Mouse (Mus musculus): ENCODE results near the gene Phospho1. TPM values are rescaled to one million over a fixed set of nuclear protein-coding genes. Genes with fewer than 3 reads are reported as not detected.

The Phospho1 gene
- polyA plus RNA-seq (2015; fragmentation: Nextera tagmentation; extraction: Ambion mirVana), result 0.43 and 0.51 TPM in 2 replicates

DNA sequence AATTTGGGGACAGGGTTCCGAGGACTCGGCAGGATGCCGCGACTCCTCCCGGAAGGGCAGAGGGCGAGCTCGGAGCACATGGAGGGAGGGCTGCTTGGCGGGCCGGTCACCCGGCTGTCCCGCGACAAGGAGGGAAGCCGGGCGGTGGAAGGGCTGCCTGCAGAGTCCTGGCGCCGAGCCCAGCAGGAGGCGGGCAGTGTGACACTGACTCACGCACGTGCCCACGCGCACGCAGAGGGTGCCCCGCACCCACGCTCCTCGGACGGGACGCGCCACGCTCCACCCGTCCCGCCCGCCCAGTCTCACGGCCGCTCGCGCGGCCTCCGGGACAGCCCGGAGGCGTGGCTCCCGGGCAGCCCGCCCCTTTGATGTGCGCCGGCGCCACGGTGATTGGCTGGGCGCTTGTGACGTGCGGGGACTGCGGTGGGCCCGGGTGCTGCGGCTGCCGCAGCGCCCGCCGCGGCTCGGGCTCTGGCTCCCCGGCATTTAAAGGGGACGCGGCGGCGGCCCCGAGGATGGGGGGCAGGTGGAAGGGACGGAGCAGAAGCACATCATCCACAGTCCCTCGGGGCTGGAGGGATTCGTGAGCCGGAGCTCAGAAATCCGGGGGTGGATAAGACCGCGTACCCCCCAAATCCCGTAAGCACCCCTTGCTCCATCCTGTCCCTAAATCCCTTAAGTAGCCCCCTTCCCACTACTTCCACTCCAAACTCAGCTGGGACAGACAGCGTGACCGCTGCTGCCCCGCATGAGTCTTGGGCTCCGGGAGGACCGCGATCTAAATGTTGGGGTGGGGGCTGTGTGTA is at the start of gene Phospho1:
Gene Phospho1, plus strand, starts transcription at position 429 of the 806 bp plus-strand sequence.
- under 1% methylated on average over 76 of the region's 78 CpGs for WGBS
- no peaks in the 10 kb centered on the region for H3K36me3 ChIP-seq (ENCODE audit: control insufficient read depth, insufficient read depth, low read length)
- H3K9ac ChIP-seq (ENCODE audit: low read depth, low read length), result peak within 1 kb of the TSS; percentile 77
- H3K27ac ChIP-seq (ENCODE audit: low read length), result no peak within 1 kb of the TSS
- ATAC-seq, result peak; percentile 95
- no peaks in the 10 kb centered on the region for H3K9me3 ChIP-seq (ENCODE audit: control insufficient read depth, low read length)
- peak within 1 kb of the TSS; percentile 99 for H3K4me2 ChIP-seq (ENCODE audit: low read depth, low read length)
- no peaks in the 10 kb centered on the region for H3K4me1 ChIP-seq (ENCODE audit: control insufficient read depth, insufficient read depth, low read length)
- peaks cover 11% of the 10 kb centered on the region; the same call in 1 of the 2 replicates for H3K27me3 ChIP-seq (replicated peaks; ENCODE audit: control insufficient read depth, insufficient read depth, low read length)
- H3K4me3 ChIP-seq (ENCODE audit: low read length), result peak within 1 kb of the TSS; percentile 68

DNA sequence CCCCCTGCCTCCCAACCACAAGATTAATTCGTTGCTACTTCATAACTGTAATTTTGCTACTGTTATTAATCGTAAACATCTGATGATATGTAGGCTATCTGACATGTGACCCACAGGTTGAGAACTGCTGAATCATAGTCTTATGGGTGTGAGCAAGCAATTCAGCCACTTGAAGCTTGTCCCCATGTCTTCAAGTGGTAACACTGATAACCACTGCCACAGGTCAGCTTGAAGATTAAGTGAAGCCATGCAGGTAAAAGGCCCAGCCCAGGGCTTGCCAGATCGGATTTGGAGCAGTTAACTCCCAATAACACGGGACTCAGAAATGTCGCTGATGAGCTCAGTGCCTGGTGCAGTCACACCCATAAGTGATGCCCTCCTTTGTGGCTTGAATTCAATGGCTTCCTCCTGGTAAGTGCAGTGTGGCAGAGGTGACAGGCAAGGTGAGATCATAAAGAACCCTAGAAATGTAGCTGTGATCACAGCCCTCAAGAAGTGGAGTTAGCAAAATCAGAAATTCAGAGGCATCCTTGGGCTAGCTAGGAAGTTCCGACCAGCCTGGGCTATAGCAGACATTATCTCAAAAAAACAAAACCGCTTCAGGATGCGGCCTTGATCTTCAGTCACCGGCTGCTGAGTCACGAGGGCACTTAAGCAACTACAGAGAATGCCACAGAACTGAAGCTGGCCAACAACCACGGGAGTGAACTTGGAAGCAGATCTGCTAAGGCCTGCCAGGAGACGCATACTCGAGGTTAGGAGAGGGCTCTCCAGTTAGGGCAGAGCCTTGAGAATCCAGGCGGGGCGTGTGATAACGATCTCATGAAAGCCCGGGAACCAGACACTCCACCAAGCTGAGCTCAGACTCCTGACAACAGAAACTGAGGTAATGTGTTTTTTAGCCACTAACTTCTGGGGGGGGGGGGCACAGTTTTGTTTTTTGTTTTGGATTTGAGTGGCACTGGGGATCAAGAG is 46.7 kb upstream of the Phospho1 start:
- no peaks in the 10 kb centered on the region for H3K27me3 ChIP-seq (replicated peaks; ENCODE audit: control insufficient read depth, insufficient read depth, low read length)
- H3K4me2 ChIP-seq (ENCODE audit: low read depth, low read length), result no peak overlapping the region
- no peak overlapping the region for H3K27ac ChIP-seq (ENCODE audit: low read length)
- no peak overlapping the region for H3K9ac ChIP-seq (ENCODE audit: low read depth, low read length)
- peak; percentile 74 for ATAC-seq
- peaks cover 3% of the 10 kb centered on the region; the same call in 1 of the 2 replicates for H3K4me1 ChIP-seq (ENCODE audit: control insufficient read depth, insufficient read depth, low read length)
- 55% methylated on average over 17 of the region's 17 CpGs for whole genome bisulfite sequencing
- H3K36me3 ChIP-seq (ENCODE audit: control insufficient read depth, insufficient read depth, low read length), result no peaks in the 10 kb centered on the region
- H3K9me3 ChIP-seq (ENCODE audit: control insufficient read depth, low read length), result no peaks in the 10 kb centered on the region
- no peak overlapping the region for H3K4me3 ChIP-seq (ENCODE audit: low read length)

GRCm38 (mm10) chr11:95778831-95779251 is 45.5 kb upstream of the Phospho1 start:
- no peaks in the 10 kb centered on the region for H3K27me3 ChIP-seq (replicated peaks; ENCODE audit: control insufficient read depth, insufficient read depth, low read length)
- 83% methylated on average over 4 of the region's 4 CpGs for WGBS

GRCm38 (mm10) chr11:95779366-95779765 is 44.9 kb upstream of the Phospho1 start:
- no peak overlapping the region for H3K4me2 ChIP-seq (ENCODE audit: low read depth, low read length)
- peaks cover 3% of the 10 kb centered on the region; the same call in 1 of the 2 replicates for H3K4me1 ChIP-seq (ENCODE audit: control insufficient read depth, insufficient read depth, low read length)
- ATAC-seq, result no peak
- H3K9me3 ChIP-seq (ENCODE audit: control insufficient read depth, low read length), result no peaks in the 10 kb centered on the region
- H3K27me3 ChIP-seq (replicated peaks; ENCODE audit: control insufficient read depth, insufficient read depth, low read length), result no peaks in the 10 kb centered on the region
- 83% methylated on average over 4 of the region's 4 CpGs for WGBS
- no peak overlapping the region for H3K27ac ChIP-seq (ENCODE audit: low read length)
- H3K4me3 ChIP-seq (ENCODE audit: low read length), result no peak overlapping the region
- no peak overlapping the region for H3K9ac ChIP-seq (ENCODE audit: low read depth, low read length)
- no peaks in the 10 kb centered on the region for H3K36me3 ChIP-seq (ENCODE audit: control insufficient read depth, insufficient read depth, low read length)

More at GRCm38 (mm10) chr11:95778831-95779251, 45.5 kb upstream of the Phospho1 start:
- Histone ChIP-seq H3K9me3 (ENCODE audit: control insufficient read depth, low read length) (no peaks in the 10 kb centered on the region), H3K4me1 (ENCODE audit: control insufficient read depth, insufficient read depth, low read length) (peaks cover 3% of the 10 kb centered on the region; the same call in 1 of the 2 replicates), H3K36me3 (ENCODE audit: control insufficient read depth, insufficient read depth, low read length) (no peaks in the 10 kb centered on the region), H3K27ac (ENCODE audit: low read length) (no peak overlapping the region), H3K4me2 (ENCODE audit: low read depth, low read length) (no peak overlapping the region), H3K4me3 (ENCODE audit: low read length) (no peak overlapping the region), H3K9ac (ENCODE audit: low read depth, low read length) (no peak overlapping the region)
- ATAC-seq, result no peak

DNA sequence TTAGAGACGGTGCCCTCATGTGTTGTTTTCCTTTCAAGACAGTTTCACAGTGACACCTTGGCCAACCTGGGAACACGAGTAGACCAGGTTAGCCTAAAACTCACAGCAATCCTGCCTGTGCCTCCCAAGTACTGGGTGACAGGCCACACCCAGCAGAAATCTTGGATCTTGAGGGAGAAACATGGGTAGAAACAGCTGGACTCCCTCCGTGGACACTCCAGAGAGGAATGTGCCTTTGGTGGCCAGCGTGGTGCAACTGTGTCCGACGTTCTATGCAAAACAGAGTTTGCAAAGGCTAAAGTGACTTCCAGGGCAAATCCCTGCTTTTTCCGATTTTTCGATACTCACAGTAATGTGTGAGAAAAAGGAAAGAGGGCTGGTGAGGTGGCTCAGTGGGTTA is 43.8 kb upstream of the Phospho1 start:
- H3K9me3 ChIP-seq (ENCODE audit: control insufficient read depth, low read length), result no peaks in the 10 kb centered on the region
- H3K4me3 ChIP-seq (ENCODE audit: low read length), result no peak overlapping the region
- ATAC-seq, result no peak
- peaks cover 3% of the 10 kb centered on the region; the same call in 1 of the 2 replicates for H3K4me1 ChIP-seq (ENCODE audit: control insufficient read depth, insufficient read depth, low read length)
- H3K27me3 ChIP-seq (replicated peaks; ENCODE audit: control insufficient read depth, insufficient read depth, low read length), result no peaks in the 10 kb centered on the region
- no peaks in the 10 kb centered on the region for H3K36me3 ChIP-seq (ENCODE audit: control insufficient read depth, insufficient read depth, low read length)
- no peak overlapping the region for H3K27ac ChIP-seq (ENCODE audit: low read length)
- WGBS, result 90% methylated on average over 8 of the region's 8 CpGs
- no peak overlapping the region for H3K4me2 ChIP-seq (ENCODE audit: low read depth, low read length)
- no peak overlapping the region for H3K9ac ChIP-seq (ENCODE audit: low read depth, low read length)

DNA sequence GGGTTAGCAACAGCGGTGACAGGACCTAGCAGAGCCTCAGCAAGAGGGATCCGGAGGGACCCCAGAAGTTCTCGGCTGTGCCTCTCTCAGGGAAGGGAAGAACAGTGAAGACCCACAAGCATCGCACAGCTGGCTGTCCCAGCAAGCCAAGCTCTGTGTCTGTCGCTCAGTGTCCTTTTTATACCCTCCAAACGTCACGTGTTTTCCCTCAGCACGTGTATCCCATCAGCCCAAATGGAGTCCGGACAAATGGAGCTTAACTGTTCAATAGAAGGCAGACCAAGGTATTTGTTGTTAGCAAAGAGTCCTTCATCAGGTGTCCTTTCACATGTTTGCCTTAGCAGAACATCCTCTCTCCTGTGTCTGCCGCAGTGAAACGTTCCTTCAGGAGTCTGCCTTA is 42.7 kb upstream of the Phospho1 start:
- H3K27ac ChIP-seq (ENCODE audit: low read length), result no peak overlapping the region
- no peaks in the 10 kb centered on the region for H3K27me3 ChIP-seq (replicated peaks; ENCODE audit: control insufficient read depth, insufficient read depth, low read length)
- 83% methylated on average over 11 of the region's 11 CpGs for WGBS
- no peak for ATAC-seq
- H3K4me3 ChIP-seq (ENCODE audit: low read length), result no peak overlapping the region
- no peaks in the 10 kb centered on the region for H3K36me3 ChIP-seq (ENCODE audit: control insufficient read depth, insufficient read depth, low read length)
- H3K9me3 ChIP-seq (ENCODE audit: control insufficient read depth, low read length), result no peaks in the 10 kb centered on the region
- peaks cover 3% of the 10 kb centered on the region; the same call in 1 of the 2 replicates for H3K4me1 ChIP-seq (ENCODE audit: control insufficient read depth, insufficient read depth, low read length)
- no peak overlapping the region for H3K9ac ChIP-seq (ENCODE audit: low read depth, low read length)
- no peak overlapping the region for H3K4me2 ChIP-seq (ENCODE audit: low read depth, low read length)

DNA sequence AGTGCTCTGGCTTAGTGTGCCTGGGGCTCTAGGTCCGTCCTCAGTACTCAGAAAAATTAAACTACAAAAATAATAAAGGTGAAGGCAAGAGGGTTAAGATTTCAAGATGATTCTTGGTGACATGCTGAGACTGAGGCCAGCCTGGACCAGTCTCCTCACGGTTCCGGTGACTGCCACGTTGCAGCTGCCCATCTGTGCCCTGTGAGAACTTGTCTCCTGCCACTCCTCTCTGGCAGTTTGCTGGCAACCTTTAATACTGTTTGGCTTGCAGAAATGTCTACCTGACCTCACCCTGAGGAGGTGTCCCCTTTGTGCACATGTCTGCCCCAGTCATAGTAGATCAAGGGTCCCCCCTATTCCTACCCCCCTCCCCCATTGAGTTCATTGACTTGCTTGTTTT is 40.8 kb upstream of the Phospho1 start:
- WGBS, result 95% methylated on average over 4 of the region's 4 CpGs
- H3K4me3 ChIP-seq (ENCODE audit: low read length), result no peak overlapping the region
- H3K4me2 ChIP-seq (ENCODE audit: low read depth, low read length), result no peak overlapping the region
- H3K9ac ChIP-seq (ENCODE audit: low read depth, low read length), result no peak overlapping the region
- no peak overlapping the region for H3K27ac ChIP-seq (ENCODE audit: low read length)
- no peaks in the 10 kb centered on the region for H3K36me3 ChIP-seq (ENCODE audit: control insufficient read depth, insufficient read depth, low read length)
- H3K9me3 ChIP-seq (ENCODE audit: control insufficient read depth, low read length), result no peaks in the 10 kb centered on the region
- ATAC-seq, result no peak
- no peaks in the 10 kb centered on the region for H3K27me3 ChIP-seq (replicated peaks; ENCODE audit: control insufficient read depth, insufficient read depth, low read length)
- H3K4me1 ChIP-seq (ENCODE audit: control insufficient read depth, insufficient read depth, low read length), result no peaks in the 10 kb centered on the region

DNA sequence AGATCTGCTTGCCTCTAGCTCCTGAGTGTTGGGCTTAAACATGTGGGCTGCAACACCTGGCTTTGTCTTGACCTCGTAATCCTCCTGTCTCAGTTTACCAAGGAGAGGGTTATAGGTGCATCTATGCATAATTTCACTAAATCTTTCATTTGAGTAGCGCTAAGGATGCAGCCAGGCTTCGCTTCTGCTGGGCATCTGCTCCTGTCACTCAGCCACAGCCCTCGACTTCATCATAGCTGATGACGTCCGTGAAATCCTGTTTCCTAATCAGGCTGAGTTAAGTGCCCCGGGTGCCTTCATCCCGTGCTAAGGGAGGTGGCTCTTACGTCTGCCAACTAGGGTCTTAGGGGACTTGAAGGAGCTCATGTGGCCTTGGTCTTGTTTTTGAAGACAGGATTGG is 40.3 kb upstream of the Phospho1 start:
- 89% methylated on average over 9 of the region's 9 CpGs for WGBS
- no peak for ATAC-seq
- H3K27me3 ChIP-seq (replicated peaks; ENCODE audit: control insufficient read depth, insufficient read depth, low read length), result no peaks in the 10 kb centered on the region
- H3K9me3 ChIP-seq (ENCODE audit: control insufficient read depth, low read length), result no peaks in the 10 kb centered on the region
- H3K9ac ChIP-seq (ENCODE audit: low read depth, low read length), result no peak overlapping the region
- H3K4me1 ChIP-seq (ENCODE audit: control insufficient read depth, insufficient read depth, low read length), result no peaks in the 10 kb centered on the region
- H3K4me2 ChIP-seq (ENCODE audit: low read depth, low read length), result no peak overlapping the region
- no peaks in the 10 kb centered on the region for H3K36me3 ChIP-seq (ENCODE audit: control insufficient read depth, insufficient read depth, low read length)
- no peak overlapping the region for H3K27ac ChIP-seq (ENCODE audit: low read length)
- no peak overlapping the region for H3K4me3 ChIP-seq (ENCODE audit: low read length)

DNA sequence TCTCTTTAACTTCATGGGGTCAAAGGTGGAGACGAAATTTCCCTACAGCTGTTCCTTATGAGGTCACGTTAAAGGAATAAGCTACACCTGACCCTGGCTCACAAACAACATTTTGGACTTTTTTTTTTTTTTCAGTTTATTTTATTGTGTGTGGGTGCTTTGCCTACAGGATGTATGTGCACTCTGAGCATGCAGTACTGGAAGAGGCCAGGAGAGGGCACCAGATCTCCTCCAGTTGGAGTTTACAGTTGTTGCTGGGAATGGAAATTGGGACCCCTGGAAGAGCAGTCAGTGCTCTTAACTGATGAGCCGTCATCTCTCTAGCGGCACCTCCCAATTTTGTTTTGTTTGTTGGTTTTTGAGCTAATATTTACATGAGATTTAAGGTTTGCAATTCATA is 38.6 kb upstream of the Phospho1 start:
- Histone ChIP-seq H3K4me3 (ENCODE audit: low read length) (no peak overlapping the region), H3K36me3 (ENCODE audit: control insufficient read depth, insufficient read depth, low read length) (no peaks in the 10 kb centered on the region), H3K27ac (ENCODE audit: low read length) (no peak overlapping the region), H3K9me3 (ENCODE audit: control insufficient read depth, low read length) (no peaks in the 10 kb centered on the region), H3K4me1 (ENCODE audit: control insufficient read depth, insufficient read depth, low read length) (no peaks in the 10 kb centered on the region), H3K27me3 (replicated peaks; ENCODE audit: control insufficient read depth, insufficient read depth, low read length) (no peaks in the 10 kb centered on the region), H3K9ac (ENCODE audit: low read depth, low read length) (no peak overlapping the region), H3K4me2 (ENCODE audit: low read depth, low read length) (no peak overlapping the region)
- ATAC-seq, result no peak
- WGBS, result 87% methylated on average over 4 of the region's 4 CpGs
